Mouse (Mus musculus) layer of hippocampus, adult 6 months (tissue): ENCODE results near the gene Gm5538. TPM values are rescaled to one million over a fixed set of nuclear protein-coding genes. Genes with fewer than 3 reads are reported as not detected.

Source experiments
- long read RNA-seq, 2 experiments: library from polyadenylated mRNA; unstranded; transcript quantifications; one replicate each; pipeline ENCODE4 v2.0.0; 2019 to 2020
- polyA plus RNA-seq: library from polyadenylated mRNA; unstranded; fragments of <200 nt; fragmentation: Nextera tagmentation; gene quantifications from 2 replicates; pipeline ENCODE4 v1.2.3, GENCODE M21; 2021

Gene Gm5538
- polyA plus RNA-seq = not detected in 2 replicates
- long read RNA-seq, experiment 1 = 0 reads
- long read RNA-seq, experiment 2 = 0 reads

GRCm38 (mm10) chr3:59729490-59729889, at the start of gene Gm5538:
Gene Gm5538 (plus strand): TSS chr3:59729790.

Other genes starting within 250 kb of the Gm5538 start
- not detected in 2 replicates for gene Gm8298, start 131.3 kb downstream of the Gm5538 start, polyA plus RNA-seq
- not detected in 2 replicates for gene C130079G13Rik, start 195.4 kb downstream of the Gm5538 start, polyA plus RNA-seq